15 mouse cellular contexts compared by ENCODE assay signal in the genomic region with DNA sequence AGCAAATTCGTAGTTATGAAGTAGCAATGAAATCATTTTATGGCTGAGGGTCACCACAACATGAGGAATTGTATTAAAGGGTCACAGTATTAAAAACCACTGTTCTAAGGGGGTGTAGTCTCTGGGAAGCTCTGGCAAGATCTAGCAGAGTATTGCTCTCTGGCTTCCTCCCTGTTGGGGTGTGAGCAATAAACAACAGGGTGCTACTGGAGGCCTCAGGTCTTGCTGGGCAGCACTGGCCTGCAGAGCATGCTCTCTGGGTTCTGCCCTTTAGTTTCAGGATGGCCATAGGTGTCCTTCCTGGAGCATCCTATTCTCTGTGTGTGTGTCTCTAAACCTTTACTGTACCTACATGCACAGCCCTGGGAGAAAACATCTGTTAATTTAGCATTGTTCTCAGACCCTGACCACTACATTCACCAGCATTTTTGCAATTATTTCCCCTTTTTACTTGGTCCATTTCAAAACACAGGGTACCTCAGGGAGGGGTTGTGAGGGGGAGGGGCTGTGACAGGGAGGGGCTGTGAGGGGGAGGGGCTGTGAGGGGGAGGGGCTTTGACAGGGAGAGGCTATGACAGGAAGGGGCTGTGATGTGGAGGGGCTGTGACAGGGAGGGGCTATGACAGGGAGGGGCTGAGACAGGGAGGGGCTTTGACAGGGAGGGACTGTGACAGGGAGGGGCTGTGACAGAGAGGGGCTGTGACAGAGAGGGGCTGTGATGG.
"Had no signal": no experiment of that assay in that cellular context is flagged by ENCODE, and none has a peak within 500 bp of the region (broad histone marks: within the 10 kb centered on the region; RNA-seq: fewer than 3 reads in every experiment).

No protein-coding gene starts in this region.

- H3K9me3 ChIP-seq: kidney, embryonic 15.5 days; liver, embryonic 13.5 days; megakaryocyte, embryonic 14.5 days; midbrain, embryonic 10.5 days; neural tube, embryonic 13.5 days; stomach, embryonic 15.5 days had no signal

- H3K4me2 ChIP-seq: kidney, embryonic 15.5 days; liver, embryonic 13.5 days; lung, embryonic 14.5 days; neural tube, embryonic 13.5 days; stomach, embryonic 15.5 days had no signal

- H3K27me3 ChIP-seq: kidney, embryonic 15.5 days; liver, embryonic 13.5 days; neural tube, embryonic 13.5 days; stomach, embryonic 15.5 days had no signal

- H3K4me3 ChIP-seq: kidney, embryonic 15.5 days; left cerebral cortex, adult 2 months; liver, embryonic 13.5 days; megakaryocyte, embryonic 14.5 days; midbrain, embryonic 10.5 days; myocyte; neural tube, embryonic 13.5 days; stomach, embryonic 15.5 days had no signal

- H3K4me1 ChIP-seq: kidney, embryonic 15.5 days; liver, embryonic 13.5 days; megakaryocyte, embryonic 14.5 days; stomach, embryonic 15.5 days had no signal

- H3K36me3 ChIP-seq: kidney, embryonic 15.5 days; liver, embryonic 13.5 days; midbrain, embryonic 10.5 days; neural tube, embryonic 13.5 days; stomach, embryonic 15.5 days had no signal

- H3K27ac ChIP-seq: kidney, embryonic 15.5 days; left cerebral cortex, adult 2 months; liver, embryonic 13.5 days; midbrain, embryonic 10.5 days; neural tube, embryonic 13.5 days; stomach, embryonic 15.5 days had no signal

- H3K9ac ChIP-seq: kidney, embryonic 15.5 days; liver, embryonic 13.5 days; lung, embryonic 14.5 days; neural tube, embryonic 13.5 days; stomach, embryonic 15.5 days had no signal

- DNase-seq: kidney, adult 2 months; kidney, postnatal 10 days; kidney, postnatal 36 days; liver, embryonic 13.5 days; lung, embryonic 14.5 days; lung, postnatal 36 days; retina, postnatal 1 day; spleen, adult 18-20 months had no signal
